26 mouse cellular contexts compared by ENCODE assay signal in genomic region chr17:73416181-73416795, GRCm38 (mm10). TPM values are rescaled to one million over a fixed set of nuclear protein-coding genes. Genes with fewer than 3 reads are reported as not detected.
A peak's percentile ranks its signal among the peaks of the same experiment; 100 is the strongest.
DNase-seq lines count a peak whose midpoint lies in the region; ATAC-seq and TF ChIP-seq lines count a peak whose summit lies in the region.
"Had no signal": no experiment of that assay in that cellular context is flagged by ENCODE, and none has a peak within 500 bp of the region (broad histone marks: within the 10 kb centered on the region; RNA-seq: fewer than 3 reads in every experiment).

No protein-coding gene starts in this region.

- TF ChIP-seq CTCF in liver, postnatal 0 days (IDR thresholded peaks at IDR 0.05; ENCODE audit: low read depth), result no peak

- intact Hi-C loops in heart, postnatal 14 days (cut with DNase I), result no loop called here

- DNase-seq in heart, adult 11 months, result peak; percentile 25
- no peak for DNase-seq in heart, postnatal 4 days
- DNase-seq in c-Kit-positive CD71-negative TER-119-negative erythroid progenitor cells, embryonic 14.5 days (ENCODE audit: low read depth), result peak; percentile 17
- DNase-seq in liver, postnatal 0 days, result no peak
- no peak for DNase-seq in liver
- no peak for DNase-seq in heart, postnatal 14 days
- DNase-seq: adrenal gland, adult 8-10 months; adrenal gland, postnatal 36 days; cerebellum, adult 11 months; cerebellum, adult 8-10 months; cerebellum, postnatal 14 days; gastrocnemius, postnatal 36 days; heart, adult 2 months had no signal

- H3K4me1 ChIP-seq in liver, postnatal 0 days (ENCODE audit: insufficient read depth), result no peaks in the 10 kb centered on the region
- H3K4me1 ChIP-seq: embryonic facial prominence, embryonic 12.5 days; heart, embryonic 15.5 days had no signal

- WGBS in liver, postnatal 0 days (ENCODE audit: insufficient replicate concordance), result 47% methylated on average over 6 of the region's 6 CpGs

- H3K4me3 ChIP-seq in liver, postnatal 0 days (ENCODE audit: low read depth, low read length), result no peak overlapping the region
- H3K4me3 ChIP-seq: embryonic facial prominence, embryonic 12.5 days; forebrain, embryonic 15.5 days; heart, adult 2 months; heart, embryonic 15.5 days; hindbrain, embryonic 12.5 days had no signal

- no peak overlapping the region for H3K4me2 ChIP-seq in liver, postnatal 0 days (ENCODE audit: low read depth, low read length)
- H3K4me2 ChIP-seq: embryonic facial prominence, embryonic 12.5 days; forebrain, embryonic 15.5 days; heart, embryonic 11.5 days; heart, embryonic 15.5 days; hindbrain, embryonic 12.5 days had no signal

- no peaks in the 10 kb centered on the region for H3K9me3 ChIP-seq in liver, postnatal 0 days (ENCODE audit: low read length)
- H3K9me3 ChIP-seq: embryonic facial prominence, embryonic 12.5 days; forebrain, embryonic 15.5 days; heart, embryonic 15.5 days; hindbrain, embryonic 12.5 days had no signal

- H3K27me3 ChIP-seq in liver, postnatal 0 days (ENCODE audit: insufficient read depth, low read length), result no peaks in the 10 kb centered on the region
- H3K27me3 ChIP-seq: embryonic facial prominence, embryonic 12.5 days; forebrain, embryonic 15.5 days; heart, embryonic 15.5 days; hindbrain, embryonic 12.5 days had no signal

- ATAC-seq in megakaryocyte, adult 5-6 weeks (ENCODE audit: poor library complexity, severe bottlenecking), result peak; percentile 87
- ATAC-seq in neutrophil, adult 5-6 weeks (ENCODE audit: extremely low read depth, insufficient number of reproducible peaks, low FRiP score, poor library complexity, severe bottlenecking), result 0 out of 2 replicates have a peak, but pooled peaks have one; percentile 19
- no peak for ATAC-seq in liver, postnatal 0 days
- ATAC-seq: forebrain, embryonic 15.5 days; hindbrain, embryonic 16.5 days had no signal

- H3K27ac ChIP-seq in liver, postnatal 0 days (ENCODE audit: low read depth), result no peak overlapping the region
- H3K27ac ChIP-seq: embryonic facial prominence, embryonic 12.5 days; forebrain, embryonic 15.5 days; heart, adult 2 months; heart, embryonic 15.5 days; hindbrain, embryonic 12.5 days had no signal

- no peak overlapping the region for H3K9ac ChIP-seq in liver, postnatal 0 days (replicated peaks)
- H3K9ac ChIP-seq: embryonic facial prominence, embryonic 12.5 days; forebrain, embryonic 15.5 days; heart, embryonic 15.5 days; hindbrain, embryonic 12.5 days had no signal

- TF ChIP-seq EP300 in liver, postnatal 0 days (IDR thresholded peaks at IDR 0.05; ENCODE audit: low read depth), result no peak

- no peaks in the 10 kb centered on the region for H3K36me3 ChIP-seq in liver, postnatal 0 days (replicated peaks; ENCODE audit: insufficient read depth, low read length)
- H3K36me3 ChIP-seq: embryonic facial prominence, embryonic 12.5 days; forebrain, embryonic 15.5 days; G1E; heart, embryonic 15.5 days; hindbrain, embryonic 12.5 days had no signal

RNA-seq across cellular contexts. Expression of gene Capn13, which starts 15.6 kb away (rescaled TPM):
- total RNA-seq in heart, postnatal 4 days (2021), result not detected
- total RNA-seq in megakaryocyte, adult 5-6 weeks (2015), result not detected in 2 replicates
- 0.04 TPM in 1 of 2 replicates, not detected in the other for total RNA-seq in megakaryocyte, adult 5-6 weeks (2017)
- 0.37 and 0.47 TPM in 2 replicates for total RNA-seq in neutrophil, adult 5-6 weeks (2017)
- polyA plus RNA-seq in liver, postnatal 0 days (2015; fragmentation: Nextera tagmentation; extraction: Ambion mirVana), result not detected in 2 replicates
- total RNA-seq in heart, postnatal 14 days (2021), result not detected
- total RNA-seq: adrenal gland, adult 8-10 months; adrenal gland, postnatal 36 days; G1E; gastrocnemius, adult 8-10 months; gastrocnemius, postnatal 36 days; heart, adult 2 months; heart, postnatal 25 days had no signal
- polyA plus RNA-seq: cortical plate, adult 2 months; embryonic facial prominence, embryonic 12.5 days; forebrain, embryonic 11.5 days; forebrain, embryonic 15.5 days; G1E; heart, embryonic 11.5 days; hindbrain, embryonic 12.5 days had no signal

Comparison
In these comparisons a context has a peak if more than half of its experiments do, and no peak if none do; other contexts are left out.
1. DNase-seq: peak in heart, adult 11 months (single experiment) and c-Kit-positive CD71-negative TER-119-negative erythroid progenitor cells, embryonic 14.5 days (single experiment); none in heart, postnatal 4 days (single experiment), liver, postnatal 0 days (single experiment), liver (single experiment) and heart, postnatal 14 days (0 of 2).